Mouse (Mus musculus) ovary, postnatal 36 days (tissue): ENCODE results near the gene Slc47a2.
A peak's percentile ranks its signal among the peaks of the same experiment; 100 is the strongest.

Experiments
- DNase-seq: peaks from one replicate; pipeline ENCODE4 v3.0.0; 2022; ENCODE audit warnings: low spot score, mixed read lengths

Gene Slc47a2

DNA sequence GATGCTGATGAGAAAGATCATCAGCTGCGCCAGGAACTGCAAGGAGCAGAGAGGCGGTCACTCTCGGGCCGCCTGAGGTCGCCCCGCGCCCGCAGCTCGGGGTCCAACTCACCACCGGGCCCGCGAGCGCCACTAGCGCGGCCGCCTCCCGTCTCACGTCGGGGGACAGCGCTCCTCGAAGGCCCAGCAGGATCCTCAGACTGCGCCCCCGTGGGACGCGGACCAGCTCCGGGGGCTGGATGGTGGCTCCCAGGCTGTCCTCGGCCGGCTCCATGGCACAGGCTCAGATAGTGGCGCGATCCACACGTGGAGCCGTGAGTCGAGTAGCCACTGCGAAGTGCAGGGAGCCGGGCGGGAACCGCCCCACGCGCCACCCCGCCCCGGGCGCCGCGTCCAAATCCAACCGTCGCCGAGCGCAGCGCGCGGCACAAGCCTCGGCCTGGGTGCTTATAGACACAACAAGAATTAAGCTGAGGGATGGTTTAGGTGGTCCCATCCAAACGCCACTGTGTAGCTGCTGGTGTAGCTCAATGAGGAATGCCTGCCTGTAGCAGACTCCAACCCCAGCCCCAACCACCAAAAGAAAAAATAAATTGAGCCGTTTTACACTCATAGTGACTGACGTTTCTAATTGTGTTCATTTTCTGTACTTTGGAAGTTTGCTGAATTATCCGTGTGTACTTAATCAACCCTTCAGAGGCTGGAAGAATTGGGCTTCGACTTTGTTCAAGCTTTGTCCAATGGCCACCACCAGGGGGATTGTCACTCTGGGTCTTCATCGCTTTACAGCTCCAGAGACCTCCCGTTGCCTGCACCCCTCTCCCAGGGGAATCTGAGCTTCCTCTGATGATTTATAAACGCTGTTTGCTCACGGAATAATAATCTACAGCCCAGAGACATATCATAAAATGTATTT, at the start of gene Slc47a2:
TSS of gene Slc47a2 (minus strand) at position 356 of the 916 bp plus-strand sequence.
- peak; percentile 44 for DNase-seq

DNA sequence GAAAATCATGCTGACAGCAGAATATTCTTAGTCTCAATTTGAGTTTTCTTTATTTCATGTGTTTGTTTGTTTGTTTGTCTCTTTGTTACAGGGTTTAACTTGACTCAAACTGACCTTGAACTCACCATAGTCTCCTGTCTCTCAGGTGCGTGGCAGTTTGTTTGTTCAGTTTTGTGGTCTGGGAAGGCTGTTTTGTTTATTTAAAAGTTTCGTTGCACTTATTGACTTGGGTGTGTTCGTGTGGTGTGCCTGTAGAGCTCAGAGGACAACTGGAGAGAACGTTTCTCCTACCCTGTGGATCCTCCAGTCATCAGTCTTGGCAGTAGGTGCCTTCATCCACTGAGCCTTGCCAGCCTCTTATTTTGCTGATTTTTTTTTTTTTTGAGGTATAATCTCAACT, 46.3 kb upstream of the Slc47a2 start:
- no peak for DNase-seq

DNA sequence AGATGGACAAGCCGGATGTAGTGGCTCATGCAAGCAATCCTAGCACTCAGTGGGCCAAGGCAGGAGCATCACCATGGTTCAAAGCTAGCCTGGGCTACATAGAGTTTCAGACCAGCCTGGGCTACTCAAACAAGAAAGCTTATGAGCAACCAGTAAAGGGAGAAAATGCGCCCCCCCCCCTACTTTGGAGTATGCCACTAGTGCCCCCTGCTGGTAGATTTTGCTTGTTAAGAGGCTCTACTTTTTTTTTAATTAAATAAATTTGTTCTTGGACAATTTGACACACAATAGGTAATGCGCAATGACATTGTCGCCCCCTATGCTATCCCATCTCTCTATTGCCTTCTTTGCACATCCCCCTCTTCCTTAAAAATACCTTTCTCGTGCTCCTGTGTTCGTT, 45.4 kb upstream of the Slc47a2 start:
- no peak for DNase-seq

DNA sequence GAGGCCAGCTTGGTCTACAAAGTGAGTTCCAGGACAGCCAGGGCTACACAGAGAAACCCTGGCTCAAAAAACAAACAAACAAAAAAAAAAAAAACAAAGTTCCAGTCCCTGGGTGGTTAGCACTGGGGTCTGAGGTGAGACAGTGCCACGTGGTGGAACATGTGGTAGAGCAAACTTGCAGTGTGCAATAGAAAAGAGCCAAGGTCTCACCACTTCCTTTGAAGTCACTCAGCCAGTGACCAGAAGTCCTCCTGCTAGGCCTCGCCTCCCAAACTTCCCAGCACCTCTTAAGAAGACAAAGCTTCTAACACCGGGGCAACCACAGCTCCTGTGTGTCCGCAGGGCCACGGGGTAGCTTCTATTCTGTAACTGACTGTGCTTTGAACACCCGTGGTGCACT, 44.6 kb upstream of the Slc47a2 start:
- no peak for DNase-seq

DNA sequence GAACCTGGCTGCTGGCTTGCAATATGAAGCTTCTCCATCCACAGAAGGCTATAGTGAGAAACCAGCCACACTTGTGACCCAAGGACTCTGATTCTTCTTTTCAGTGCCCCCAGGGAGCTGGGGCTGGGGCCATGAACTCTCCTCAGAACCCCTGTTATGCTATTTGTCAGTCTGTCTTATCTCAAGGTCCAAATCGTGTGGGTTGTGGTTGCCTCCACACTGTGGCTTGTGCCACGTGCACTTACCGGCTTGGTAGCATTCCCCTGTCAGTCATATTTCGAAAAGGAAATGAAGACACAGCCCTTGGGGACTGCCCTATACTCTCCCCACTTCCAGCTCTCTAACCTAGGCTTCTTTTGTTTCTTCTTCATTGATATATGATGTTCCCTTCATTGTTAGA, 43.1 kb upstream of the Slc47a2 start:
- no peak for DNase-seq

DNA sequence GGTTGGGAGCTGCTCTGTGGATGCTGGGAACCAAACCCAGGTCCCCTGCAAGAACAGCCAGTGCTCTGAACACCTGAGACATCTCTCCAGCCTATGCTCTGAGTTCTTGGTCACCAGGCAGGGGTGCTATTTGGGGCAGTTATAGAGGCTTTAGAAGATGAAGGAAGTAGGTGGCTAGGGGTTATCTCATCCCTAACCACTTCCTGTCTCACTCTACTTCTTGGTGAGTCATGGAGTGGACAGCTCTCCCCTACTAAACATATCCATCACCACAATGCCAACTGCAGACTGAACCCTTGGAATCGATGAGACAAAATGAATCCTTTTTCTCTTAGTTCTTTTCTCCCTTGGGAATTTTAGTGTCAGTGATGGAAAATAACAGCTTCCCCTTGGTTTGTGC, 38.6 kb upstream of the Slc47a2 start:
- DNase-seq = no peak

DNA sequence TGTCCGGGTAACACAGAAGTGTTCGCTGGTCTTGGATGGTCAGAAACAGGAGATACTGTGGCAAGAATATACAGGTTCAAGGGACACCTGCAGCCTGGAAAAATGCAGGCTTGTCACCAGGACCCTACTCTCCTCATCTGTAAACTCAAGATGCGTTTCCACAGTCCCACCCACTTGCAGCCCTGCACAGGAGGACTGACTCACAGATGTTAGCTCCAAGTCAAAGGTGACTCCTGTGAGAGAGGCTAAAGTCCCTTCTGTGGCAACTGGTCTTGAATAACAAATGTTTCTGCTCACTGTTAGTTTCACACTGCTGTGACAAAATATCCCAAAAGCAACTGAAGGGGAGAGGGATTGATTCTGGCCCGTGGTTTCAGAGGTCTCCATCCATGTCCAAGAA, 36.0 kb upstream of the Slc47a2 start:
- no peak for DNase-seq

DNA sequence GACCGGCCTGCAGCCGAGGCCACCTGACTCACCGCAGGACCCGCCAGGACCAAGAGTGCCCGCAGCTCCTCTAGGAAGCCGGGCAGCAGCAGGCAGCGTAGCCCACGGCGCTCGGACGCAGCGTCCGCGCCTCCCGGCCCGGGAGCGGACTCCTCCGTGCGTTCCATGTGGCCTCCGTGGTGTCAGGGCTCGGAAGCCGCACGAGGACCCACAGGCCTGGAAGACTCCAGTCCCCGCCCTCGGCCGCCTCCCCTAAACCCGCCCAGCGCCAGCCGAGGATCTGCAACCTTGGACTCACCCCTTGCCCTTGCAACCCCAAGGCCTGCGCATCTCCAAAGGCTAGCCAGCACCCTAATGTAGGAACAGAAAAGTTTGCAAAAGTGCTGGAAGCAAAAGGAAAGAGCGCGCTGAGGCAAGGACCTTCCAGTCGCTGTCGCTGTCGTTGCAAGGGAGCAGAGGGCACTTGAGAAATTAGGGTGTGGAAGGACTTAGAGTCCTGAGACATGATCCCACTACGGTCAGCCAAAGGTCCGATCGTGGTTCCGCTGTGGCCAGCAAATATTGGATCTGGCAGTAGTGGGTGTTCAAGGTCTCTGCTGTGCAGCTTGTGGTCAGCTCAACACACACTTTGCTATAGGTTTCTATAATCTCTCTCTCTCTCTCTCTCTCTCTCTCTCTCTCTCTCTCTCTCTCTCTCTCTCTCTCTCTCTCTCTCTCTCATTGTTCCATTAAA, 35.4 kb upstream of the Slc47a2 start, which contains the start of gene Slc47a1:
TSS of gene Slc47a1 (minus strand) at position 465 of the 733 bp plus-strand sequence.
- peak; percentile 53 for DNase-seq

DNA sequence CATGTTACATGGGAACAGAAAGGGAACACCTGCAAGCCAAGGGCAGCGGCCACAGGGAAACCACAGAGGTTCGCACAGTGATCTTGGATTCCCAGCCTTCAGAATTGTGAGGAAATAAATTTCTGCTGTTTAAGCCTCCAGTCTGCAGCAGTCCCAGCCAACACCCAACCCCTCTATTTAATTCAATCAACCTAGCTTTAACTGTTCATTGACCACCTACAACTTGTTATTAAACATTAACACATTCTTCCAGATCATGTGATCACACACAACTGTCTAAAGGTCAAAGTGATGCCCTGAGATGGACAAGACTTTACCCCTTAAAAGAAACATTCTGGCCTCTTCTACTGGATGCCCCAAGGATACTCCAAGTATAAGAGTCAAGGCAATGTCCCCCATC, 26.0 kb upstream of the Slc47a2 start:
- no peak for DNase-seq

DNA sequence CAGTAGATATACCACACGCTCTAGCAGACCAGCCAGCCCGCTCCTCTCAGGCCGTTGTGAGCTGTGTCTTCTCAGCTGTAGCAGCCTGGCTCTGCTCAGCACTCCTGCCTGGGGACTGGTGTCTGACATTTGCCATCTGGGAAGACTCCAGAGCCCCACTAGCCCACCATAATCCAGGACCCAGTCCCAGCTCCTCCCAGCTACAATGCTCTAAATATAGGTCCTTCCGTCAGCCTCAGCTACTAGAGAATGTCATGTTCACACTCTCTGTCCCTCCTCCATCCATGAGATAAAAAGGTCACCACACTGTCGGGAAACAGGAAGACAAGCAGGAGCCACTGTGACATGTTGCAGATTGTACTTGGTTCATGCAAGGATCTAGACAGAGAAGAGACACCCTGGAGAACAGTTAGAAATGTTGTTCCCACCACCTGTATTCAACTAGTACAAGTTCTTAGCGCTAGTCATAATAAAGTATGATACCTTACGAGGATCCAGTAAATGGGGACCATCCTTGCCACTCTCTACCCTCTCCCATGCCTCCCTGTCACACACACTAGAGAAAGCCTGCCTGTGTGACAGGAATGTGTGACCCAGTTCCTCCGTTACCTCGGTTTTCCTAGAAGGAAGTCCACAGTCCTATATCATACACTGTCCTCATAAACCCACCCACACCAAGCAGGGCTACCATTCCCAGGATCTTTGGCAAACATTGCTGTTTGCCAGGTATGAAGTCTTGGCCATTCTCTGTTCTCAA, 24.0 kb upstream of the Slc47a2 start:
- no peak for DNase-seq

DNA sequence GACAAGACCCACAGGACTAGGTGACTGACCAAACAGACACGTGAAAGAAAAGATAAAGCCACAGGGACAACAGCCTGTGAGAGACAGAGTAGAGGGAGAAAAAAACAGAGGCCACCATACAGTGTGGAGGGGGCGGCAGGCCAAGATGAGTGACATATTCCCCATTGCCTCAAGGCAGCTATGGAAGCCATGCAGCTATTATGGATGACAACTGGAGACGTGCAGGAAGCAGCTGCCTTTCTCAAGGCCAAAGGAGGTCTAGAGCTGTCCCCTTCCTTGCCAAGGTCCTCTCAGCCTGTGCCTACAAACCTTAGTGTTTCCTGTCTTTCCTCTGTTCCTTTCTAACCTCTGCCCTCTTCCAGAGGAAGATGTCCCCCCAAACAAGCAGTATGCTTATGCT, 23.3 kb upstream of the Slc47a2 start:
- DNase-seq = no peak

DNA sequence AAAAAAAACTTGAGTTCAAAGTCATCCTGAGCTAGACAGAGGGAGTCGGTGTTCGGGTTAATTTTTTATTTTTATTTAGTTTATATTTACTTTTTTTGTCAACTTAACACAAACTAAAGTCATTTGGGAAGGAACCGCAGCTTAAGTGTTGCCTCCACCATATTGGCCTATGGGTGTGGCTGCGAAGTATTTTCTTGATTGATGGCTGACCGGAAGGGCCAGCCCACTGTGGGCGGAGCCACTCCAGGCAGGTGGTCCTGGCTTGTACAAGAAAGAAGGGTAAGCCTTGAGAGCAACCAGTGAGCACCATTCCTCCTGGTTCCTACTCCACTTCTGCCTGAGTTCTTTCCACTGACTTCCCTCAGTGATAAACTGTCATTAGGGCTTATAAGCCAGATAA, 21.4 kb upstream of the Slc47a2 start:
- DNase-seq = no peak

DNA sequence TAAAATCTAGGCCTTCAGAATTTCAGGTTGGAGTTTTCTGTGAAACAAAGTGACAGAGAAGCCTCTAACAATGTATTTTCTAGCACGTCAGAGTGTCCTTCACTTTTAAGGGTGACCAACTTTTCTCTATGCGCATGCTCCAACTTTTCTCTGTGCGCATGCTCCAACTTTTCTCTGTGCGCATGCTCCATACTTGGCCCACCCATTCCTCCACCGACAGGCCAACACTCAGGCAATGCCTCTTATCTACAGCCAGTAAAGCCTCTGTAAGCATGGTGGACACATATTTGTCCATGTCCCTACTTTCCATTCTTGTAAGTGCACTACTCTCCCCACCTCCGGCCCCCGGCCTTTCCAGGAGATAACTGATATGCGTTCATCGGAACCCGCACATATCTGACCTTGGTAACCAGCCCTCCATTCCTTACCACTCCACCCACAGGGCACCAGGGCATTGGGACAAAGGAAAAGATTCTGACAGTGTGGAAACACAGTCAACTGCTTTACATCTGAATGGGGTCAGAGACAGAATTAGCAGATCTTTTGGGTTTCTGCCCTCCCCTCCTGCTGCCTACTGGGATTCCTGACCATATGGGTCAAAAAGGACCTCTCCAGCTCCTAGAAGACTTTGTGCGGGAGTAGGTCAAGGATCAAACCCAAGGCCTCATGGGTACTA, 19.0 kb upstream of the Slc47a2 start:
- no peak for DNase-seq

DNA sequence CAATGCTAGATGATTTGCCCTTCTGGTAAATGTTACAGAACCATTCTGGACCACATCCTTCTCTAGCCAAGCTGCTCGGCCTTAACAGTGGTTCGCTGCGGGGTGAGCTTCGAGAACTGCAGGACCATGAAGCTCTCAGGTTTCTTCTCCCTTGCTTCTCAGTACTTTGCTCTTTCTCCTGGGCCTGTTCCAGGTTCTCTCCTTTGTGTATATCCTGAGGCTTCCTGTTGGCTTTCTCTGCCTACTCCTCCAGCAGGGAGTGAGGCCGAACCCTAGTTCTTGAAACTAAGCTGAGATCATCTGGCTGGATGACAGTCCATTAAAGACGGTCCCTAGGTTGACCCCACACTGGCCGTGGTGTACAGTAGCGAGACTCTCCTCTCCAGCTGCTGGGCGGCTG, 13.9 kb upstream of the Slc47a2 start:
- no peak for DNase-seq

DNA sequence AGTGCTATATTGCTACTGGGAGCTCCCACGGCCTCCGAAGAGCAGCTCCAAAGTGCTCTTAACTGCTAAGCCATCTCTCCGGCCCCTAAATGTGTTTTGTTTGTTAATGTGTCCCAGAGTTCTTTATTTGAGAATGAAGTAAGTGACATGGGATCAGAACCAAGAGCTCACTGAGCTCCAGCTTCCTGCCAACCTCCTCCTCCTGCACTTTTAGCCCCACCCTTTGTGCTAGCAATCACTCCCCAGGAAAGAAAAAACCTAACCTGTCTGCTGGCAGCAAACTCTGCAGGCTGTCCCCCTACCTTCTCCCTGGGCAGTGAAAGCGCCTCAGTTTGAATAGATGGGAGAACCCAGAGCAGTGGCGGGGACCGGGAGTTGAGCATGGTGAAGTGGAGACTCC, 13.5 kb upstream of the Slc47a2 start:
- no peak for DNase-seq

DNA sequence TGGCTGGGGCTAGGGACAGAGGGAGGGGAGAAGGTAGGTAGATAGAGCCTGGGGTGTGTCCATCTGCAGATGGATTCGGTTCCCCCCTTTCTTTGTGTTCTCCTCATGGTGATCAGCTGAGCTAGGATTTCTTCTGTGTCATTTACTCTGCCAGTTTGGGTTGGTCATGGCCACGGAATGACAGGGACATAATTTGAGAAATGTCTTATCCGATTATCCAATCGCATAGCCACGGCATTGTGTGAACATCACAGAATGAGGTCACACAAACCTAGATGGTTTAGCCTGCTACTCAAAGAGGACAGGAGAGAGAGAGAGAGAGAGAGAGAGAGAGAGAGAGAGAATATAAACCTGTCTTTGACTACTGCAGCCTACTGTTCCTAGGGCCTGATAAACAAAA, 12.7 kb upstream of the Slc47a2 start:
- no peak for DNase-seq

DNA sequence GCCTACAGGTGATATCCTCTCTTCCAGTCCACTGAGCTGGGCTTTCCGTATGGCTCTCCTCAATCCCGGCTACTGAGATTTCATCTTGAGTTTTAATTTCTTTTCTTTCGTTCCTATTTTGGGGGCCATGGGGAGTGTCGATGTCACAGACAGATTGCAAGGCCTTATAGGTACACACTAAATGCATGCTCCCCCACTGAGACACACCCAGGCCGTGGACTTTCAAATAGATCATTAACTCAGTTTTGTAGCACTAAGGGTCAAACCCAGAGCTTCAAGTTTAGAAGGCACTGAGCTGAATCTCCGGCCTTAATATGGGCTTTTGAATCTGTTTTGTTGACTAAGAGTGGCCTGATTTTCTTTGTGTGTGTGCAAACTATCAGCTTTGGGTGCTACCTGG, 11.7 kb upstream of the Slc47a2 start:
- no peak for DNase-seq

DNA sequence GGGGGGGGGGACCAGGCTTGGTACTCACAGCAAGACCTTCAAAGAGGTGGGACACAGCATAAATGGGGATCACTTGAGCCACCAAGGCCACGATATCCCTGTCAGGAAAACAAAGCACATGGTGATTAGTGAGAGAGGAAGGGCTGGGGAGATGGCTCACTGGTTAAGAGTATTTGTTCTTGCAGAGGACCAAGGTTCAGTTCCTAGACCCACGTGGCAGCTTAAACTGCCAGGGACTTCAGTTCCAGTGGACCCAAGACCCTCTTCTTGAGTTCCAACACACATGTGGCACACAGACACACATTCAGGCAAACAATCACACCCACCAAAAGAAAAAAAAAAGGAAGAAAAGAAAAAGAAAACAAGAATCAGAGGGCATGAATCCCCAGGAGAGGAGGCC, 10.4 kb upstream of the Slc47a2 start:
- DNase-seq = no peak

DNA sequence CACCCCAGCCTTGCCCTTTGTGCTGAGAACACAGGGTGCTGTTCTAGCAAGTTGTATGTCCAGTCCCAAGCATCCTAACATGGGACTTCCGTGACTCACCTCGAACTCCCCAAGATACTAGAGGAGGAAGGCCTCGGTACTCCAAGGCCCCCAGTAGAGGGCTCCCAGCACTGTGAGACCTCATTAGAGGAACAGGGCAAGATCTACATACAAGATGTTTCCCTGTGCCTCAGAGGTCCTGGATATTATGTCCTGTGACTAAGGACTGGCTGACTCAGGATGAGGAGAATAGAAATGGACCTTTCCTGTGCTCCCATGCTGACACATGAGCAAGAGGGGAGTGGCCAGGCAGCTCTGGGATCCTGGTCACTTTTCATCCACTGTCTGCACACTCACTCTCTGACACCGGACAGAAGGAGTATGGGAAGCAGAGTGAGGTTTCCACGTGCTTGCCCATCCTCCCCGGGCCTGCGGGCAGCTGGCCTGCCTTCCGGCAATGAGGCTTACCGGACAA, 9.5 kb upstream of the Slc47a2 start:
- DNase-seq = no peak

DNA sequence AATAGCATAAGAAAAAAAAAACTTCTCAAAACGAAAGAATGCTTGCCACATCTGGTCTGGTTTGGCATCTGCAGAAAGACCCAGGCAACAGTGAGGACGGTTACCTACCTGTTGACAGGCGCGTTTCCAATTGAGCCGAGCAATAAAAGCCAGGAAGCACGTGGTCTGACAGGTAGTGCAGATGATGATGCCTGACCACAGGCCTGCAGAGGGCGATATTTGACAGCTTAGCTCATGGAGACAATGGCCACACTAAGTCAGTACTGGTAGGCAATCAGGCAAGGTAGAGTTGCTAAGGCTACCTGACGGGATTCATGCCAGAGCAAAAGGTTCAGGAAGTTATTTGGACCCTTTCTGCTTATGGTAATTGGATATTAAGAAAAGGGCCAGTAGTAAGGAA, 6.7 kb upstream of the Slc47a2 start:
- peak; percentile 60 for DNase-seq

DNA sequence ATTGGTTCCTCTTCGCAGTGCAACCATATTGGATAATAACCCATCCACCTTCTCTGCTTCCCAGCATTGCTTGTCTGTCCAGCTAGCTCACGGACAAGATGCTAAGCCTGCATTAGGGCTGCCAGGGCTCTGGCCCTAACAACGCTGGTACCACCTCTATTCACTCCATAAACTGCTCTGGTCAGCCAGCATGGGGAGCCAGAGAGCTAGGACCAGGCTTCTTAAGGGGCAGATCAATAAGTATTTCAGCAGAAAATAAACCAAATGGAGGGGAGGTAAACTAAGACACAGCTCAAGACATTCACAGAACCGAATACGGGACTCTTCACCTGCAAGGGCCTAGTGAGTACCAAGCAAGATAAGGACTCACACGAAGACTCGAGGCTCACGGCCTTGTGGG, 3.5 kb upstream of the Slc47a2 start:
- DNase-seq = no peak

DNA sequence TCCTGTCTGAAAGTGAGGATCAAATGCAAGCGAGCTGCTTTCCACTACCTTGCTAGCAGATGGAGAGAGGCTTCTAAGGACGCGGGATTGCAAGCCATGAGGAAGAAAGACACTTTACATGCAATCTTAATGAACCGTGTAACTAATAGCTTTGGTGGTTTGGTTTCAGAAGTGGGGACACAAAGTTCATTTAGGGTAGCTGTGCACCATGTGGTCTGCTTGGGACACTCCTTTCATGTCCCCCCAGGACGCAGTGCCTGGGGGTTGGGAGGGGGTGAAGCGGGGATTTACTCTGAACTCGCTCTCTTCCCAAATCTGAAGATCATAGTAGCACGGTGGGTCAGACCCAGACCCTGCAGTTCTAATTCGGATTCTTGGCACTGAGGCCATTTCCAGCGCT, 689 bp downstream of the Slc47a2 start:
- DNase-seq = no peak
